Mouse (Mus musculus) heart, embryonic 14.5 days (tissue): Measurements from ENCODE around the gene Rora. TPM values are rescaled to one million over a fixed set of nuclear protein-coding genes. Genes with fewer than 3 reads are reported as not detected.

ENCODE experiments used
- ATAC-seq: fragments of 200-750 bp; cut with Nextera tagmentation; 2 replicates; pipeline ENCODE4 v1.8.0; 2017; ENCODE audit warnings: low read depth, moderate TSS enrichment; ENCODE audit not compliant: insufficient number of reproducible peaks, insufficient read depth, low FRiP score
- H3K27ac ChIP-seq, 2 experiments: fragments of 200-500 bp in 1 of 2; fragments of 300-500 bp in 1 of 2; sonication (generic) in 1 of 2; replicated peaks in 1 of 2; 2 replicates each; pipeline ENCODE4 v1.5.1; 2012 to 2014; ENCODE audit warnings: low read depth in 2 of 2, low read length in 2 of 2, control low read depth in 1 of 2, mild to moderate bottlenecking in 1 of 2, mixed read lengths in 1 of 2; ENCODE audit not compliant: control insufficient read depth in 1 of 2, insufficient read depth in 1 of 2
- H3K27me3 ChIP-seq: fragments of 300-500 bp; sonication (generic); 2 replicates; pipeline ENCODE4 v1.6.1; 2014; ENCODE audit warnings: mild to moderate bottlenecking, low read length, control low read depth; ENCODE audit not compliant: control insufficient read depth, insufficient read depth
- H3K36me3 ChIP-seq: fragments of 300-500 bp; sonication (generic); 2 replicates; pipeline ENCODE4 v1.6.1; 2014; ENCODE audit warnings: mild to moderate bottlenecking, control low read depth, low read length, mixed read lengths; ENCODE audit not compliant: control insufficient read depth, insufficient read depth
- H3K4me1 ChIP-seq, 2 experiments: fragments of 200-500 bp in 1 of 2; fragments of 300-500 bp in 1 of 2; sonication (generic) in 1 of 2; 2 replicates each; pipeline ENCODE4 v1.6.1; 2012 to 2014; ENCODE audit warnings: low read length in 2 of 2, control low read depth in 1 of 2, mixed read lengths in 1 of 2; ENCODE audit not compliant: control insufficient read depth in 2 of 2, insufficient read depth in 2 of 2
- H3K4me2 ChIP-seq: fragments of 300-500 bp; sonication (generic); 2 replicates; pipeline ENCODE4 v1.6.1; 2014; ENCODE audit warnings: mild to moderate bottlenecking, low read length
- H3K4me3 ChIP-seq, 2 experiments: fragments of 200-500 bp in 1 of 2; fragments of 300-500 bp in 1 of 2; sonication (generic) in 1 of 2; 2 replicates each; pipeline ENCODE4 v1.5.1; 2012 to 2014; ENCODE audit warnings: low read length in 2 of 2, mild to moderate bottlenecking in 2 of 2, control low read depth in 1 of 2, low read depth in 1 of 2, moderate library complexity in 1 of 2; ENCODE audit not compliant: control insufficient read depth in 1 of 2, insufficient read depth in 1 of 2
- H3K9ac ChIP-seq: fragments of 300-500 bp; sonication (generic); 2 replicates; pipeline ENCODE4 v1.6.1; 2014; ENCODE audit warnings: mild to moderate bottlenecking, low read length
- H3K9me3 ChIP-seq: fragments of 300-500 bp; sonication (generic); 2 replicates; pipeline ENCODE4 v1.6.1; 2016; ENCODE audit warnings: low read length, control low read depth; ENCODE audit not compliant: control insufficient read depth
- WGBS: fragments of 180-500 bp; shearing (Covaris S2); extraction: QIAGEN DNeasy Blood & Tissue Kit; methylation state at CpG from one replicate; pipeline ENCODE4 v1.1.7; 2014; 5-methylcytosine and 5-hydroxymethylcytosine counted together
- polyA plus RNA-seq: library from polyadenylated mRNA; unstranded; fragments of >200 nt; fragmentation: Nextera tagmentation; extraction: Ambion mirVana; gene quantifications from 2 replicates; pipeline ENCODE4 v1.2.1, GENCODE M21; 2014

Gene Rora
- polyA plus RNA-seq, 1 experiment from 2014 or later = 6.9 TPM

DNA sequence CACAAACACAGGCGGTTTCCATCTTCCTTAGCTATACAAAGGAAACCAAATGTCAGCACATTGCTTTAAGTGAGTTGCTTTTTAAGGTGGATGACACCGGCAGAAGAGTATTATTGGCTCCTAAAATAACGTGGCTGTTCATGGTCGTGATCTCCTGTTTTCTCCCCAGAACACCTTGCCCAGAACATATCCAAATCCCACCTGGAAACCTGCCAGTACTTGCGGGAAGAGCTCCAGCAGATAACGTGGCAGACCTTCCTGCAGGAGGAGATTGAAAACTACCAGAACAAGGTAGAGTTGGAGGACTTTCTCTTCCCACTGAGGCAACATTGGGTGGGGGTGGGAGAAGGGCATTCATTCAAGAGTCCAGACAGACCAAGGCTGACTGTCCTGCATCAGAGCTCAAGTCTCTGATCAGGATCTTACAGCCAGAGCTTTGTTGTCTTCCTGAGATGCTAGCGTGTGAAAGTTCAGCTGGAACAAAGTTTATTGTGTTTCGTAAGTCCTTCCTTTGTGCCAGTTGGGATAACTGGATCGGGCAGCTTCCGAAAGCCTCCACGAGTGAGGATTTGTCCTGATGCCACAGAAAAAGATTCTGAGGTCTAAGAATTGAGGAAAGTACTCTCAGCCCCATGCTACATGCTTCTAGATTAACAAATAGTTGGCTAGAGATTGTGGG lies 717.6 kb downstream of the Rora start:
- no peak overlapping the region for H3K4me2 ChIP-seq
- no peak overlapping the region for H3K4me3 ChIP-seq
- no peaks in the 10 kb centered on the region for H3K9me3 ChIP-seq
- peaks cover 7% of the 10 kb centered on the region; the same call in 1 of the 2 replicates for H3K36me3 ChIP-seq
- H3K27me3 ChIP-seq = no peaks in the 10 kb centered on the region
- H3K9ac ChIP-seq = no peak overlapping the region
- ATAC-seq = no peak
- no peak overlapping the region for H3K27ac ChIP-seq
- WGBS = 56% methylated on average over 11 of the region's 11 CpGs
- H3K4me1 ChIP-seq = peaks cover 0 to 8% of the 10 kb centered on the region in 2 experiments; a peak in 2 of 4 replicates

DNA sequence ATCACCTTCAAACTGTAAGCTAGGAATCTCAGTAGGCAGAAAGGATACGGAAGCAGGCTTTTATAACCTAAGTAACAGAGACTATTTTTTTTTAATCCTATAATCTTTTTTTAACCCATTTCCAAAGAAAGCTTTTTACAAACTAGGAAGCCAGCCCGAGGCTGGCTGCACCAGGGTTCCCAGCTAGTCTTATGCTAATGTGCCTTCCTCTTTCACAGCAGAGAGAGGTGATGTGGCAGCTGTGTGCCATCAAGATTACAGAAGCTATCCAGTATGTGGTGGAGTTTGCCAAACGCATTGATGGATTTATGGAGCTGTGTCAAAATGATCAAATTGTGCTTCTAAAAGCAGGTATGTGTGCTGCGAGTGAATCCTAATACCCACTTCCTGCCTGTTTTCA lies 719.3 kb downstream of the Rora start:
- 58% methylated on average over 4 of the region's 4 CpGs for WGBS
- Histone ChIP-seq H3K36me3 (peaks cover 7% of the 10 kb centered on the region; the same call in 1 of the 2 replicates), H3K4me3 (no peak overlapping the region), H3K4me2 (no peak overlapping the region), H3K27me3 (no peaks in the 10 kb centered on the region), H3K9me3 (no peaks in the 10 kb centered on the region), H3K4me1 (peaks cover 0 to 8% of the 10 kb centered on the region in 2 experiments; a peak in 2 of 4 replicates), H3K27ac (no peak overlapping the region), H3K9ac (no peak overlapping the region)
- ATAC-seq = no peak

GRCm38 (mm10) chr9:69376982-69377653 lies 723.5 kb downstream of the Rora start:
- H3K27ac ChIP-seq = no peak overlapping the region
- 70% methylated on average over 4 of the region's 4 CpGs for WGBS
- no peaks in the 10 kb centered on the region for H3K9me3 ChIP-seq
- no peaks in the 10 kb centered on the region for H3K4me1 ChIP-seq
- H3K27me3 ChIP-seq = no peaks in the 10 kb centered on the region
- H3K36me3 ChIP-seq = peaks cover 7% of the 10 kb centered on the region; the same call in 1 of the 2 replicates
- ATAC-seq = no peak
- no peak overlapping the region for H3K4me3 ChIP-seq
- H3K4me2 ChIP-seq = no peak overlapping the region
- H3K9ac ChIP-seq = no peak overlapping the region

GRCm38 (mm10) chr9:69377654-69378045 lies 724.1 kb downstream of the Rora start:
- no peak for ATAC-seq

GRCm38 (mm10) chr9:69380546-69380945 lies 727.0 kb downstream of the Rora start:
- Histone ChIP-seq H3K4me1 (no peaks in the 10 kb centered on the region), H3K9ac (no peak overlapping the region), H3K4me2 (no peak overlapping the region), H3K9me3 (no peaks in the 10 kb centered on the region), H3K4me3 (no peak overlapping the region), H3K27ac (no peak overlapping the region), H3K27me3 (no peaks in the 10 kb centered on the region), H3K36me3 (no peaks in the 10 kb centered on the region)
- 14% methylated on average over 1 of the region's 1 CpGs for WGBS
- no peak for ATAC-seq

More at GRCm38 (mm10) chr9:69377654-69378045, 724.1 kb downstream of the Rora start:
- peaks cover 7% of the 10 kb centered on the region; the same call in 1 of the 2 replicates for H3K36me3 ChIP-seq
- no peak overlapping the region for H3K4me2 ChIP-seq
- no peaks in the 10 kb centered on the region for H3K4me1 ChIP-seq
- H3K9ac ChIP-seq = no peak overlapping the region
- no peaks in the 10 kb centered on the region for H3K27me3 ChIP-seq
- H3K27ac ChIP-seq = no peak overlapping the region
- no peak overlapping the region for H3K4me3 ChIP-seq
- 79% methylated on average over 3 of the region's 3 CpGs for WGBS
- H3K9me3 ChIP-seq = no peaks in the 10 kb centered on the region

DNA sequence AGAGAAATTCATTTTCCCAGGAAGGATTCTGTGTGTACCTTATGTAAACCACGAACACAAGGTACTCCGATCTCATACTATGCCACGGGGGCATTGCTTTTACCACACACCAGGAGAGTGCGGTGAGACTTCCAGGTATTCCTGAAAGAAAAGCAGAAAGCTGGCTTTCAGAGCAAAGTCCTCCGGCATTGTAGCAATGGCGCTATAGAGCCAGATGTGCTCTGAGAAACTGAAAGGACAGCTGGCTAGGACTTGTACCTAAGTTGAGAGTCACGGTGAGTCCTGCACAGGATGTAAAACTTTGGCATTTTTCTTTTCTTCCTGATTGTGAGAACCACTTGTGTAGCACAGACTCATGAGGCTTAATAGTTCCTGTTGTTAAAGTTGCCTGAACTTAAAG lies 728.2 kb downstream of the Rora start:
- 67% methylated on average over 7 of the region's 7 CpGs for WGBS

DNA sequence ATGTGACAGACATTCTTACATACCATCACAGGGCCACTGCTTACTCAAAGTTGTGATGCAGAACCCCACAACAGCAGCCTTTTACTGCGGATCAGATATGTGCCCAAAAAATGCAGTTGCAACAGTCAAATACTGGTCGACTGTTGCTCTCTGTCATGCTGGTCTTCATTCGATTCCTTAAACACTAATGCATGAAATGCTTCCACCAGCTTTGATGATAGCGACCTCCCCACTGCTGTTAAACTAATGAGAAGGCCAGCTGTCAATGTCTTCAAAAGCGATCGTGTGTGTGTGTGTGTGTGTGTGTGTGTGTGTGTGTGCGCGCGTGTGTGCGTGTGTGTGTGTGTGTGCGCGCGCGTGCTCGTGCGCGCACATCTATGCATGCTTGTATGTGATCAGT lies 730.9 kb downstream of the Rora start:
- no peaks in the 10 kb centered on the region for H3K27me3 ChIP-seq
- no peak overlapping the region for H3K27ac ChIP-seq
- no peak overlapping the region for H3K4me3 ChIP-seq
- no peaks in the 10 kb centered on the region for H3K4me1 ChIP-seq
- H3K9me3 ChIP-seq = no peaks in the 10 kb centered on the region
- H3K9ac ChIP-seq = no peak overlapping the region
- no peaks in the 10 kb centered on the region for H3K36me3 ChIP-seq
- whole genome bisulfite sequencing = 88% methylated on average over 17 of the region's 17 CpGs
- no peak overlapping the region for H3K4me2 ChIP-seq
- ATAC-seq = no peak

More for the DNA sequence above, 728.2 kb downstream of the Rora start:
- no peaks in the 10 kb centered on the region for H3K4me1 ChIP-seq
- H3K36me3 ChIP-seq = no peaks in the 10 kb centered on the region
- H3K27ac ChIP-seq = no peak overlapping the region
- H3K4me2 ChIP-seq = no peak overlapping the region
- no peaks in the 10 kb centered on the region for H3K9me3 ChIP-seq
- ATAC-seq = no peak
- no peaks in the 10 kb centered on the region for H3K27me3 ChIP-seq
- no peak overlapping the region for H3K9ac ChIP-seq
- H3K4me3 ChIP-seq = no peak overlapping the region
